Mouse (Mus musculus): ENCODE measurements around the gene Siglecf.

- no peak for TF ChIP-seq POLR2A (IDR thresholded peaks at IDR 0.05; ENCODE audit: low read depth, low read length)
- no peak for TF ChIP-seq CTCF (conservative IDR thresholded peaks at IDR 0.05; ENCODE audit: insufficient read depth, insufficient read length, low read depth, low read length)
Measured at GRCm38 (mm10) chr7:43358556-43358955, 7.4 kb downstream of the Siglecf start.
